Mouse (Mus musculus): ENCODE results near the gene P4hb.
A peak's percentile ranks its signal among the peaks of the same experiment; 100 is the strongest.
"Not testable (repeated sequence)": the region's sequence is repeated elsewhere in the genome, so short reads cannot be mapped to it uniquely, and the experiment has no call there.

P4hb gene

DNA sequence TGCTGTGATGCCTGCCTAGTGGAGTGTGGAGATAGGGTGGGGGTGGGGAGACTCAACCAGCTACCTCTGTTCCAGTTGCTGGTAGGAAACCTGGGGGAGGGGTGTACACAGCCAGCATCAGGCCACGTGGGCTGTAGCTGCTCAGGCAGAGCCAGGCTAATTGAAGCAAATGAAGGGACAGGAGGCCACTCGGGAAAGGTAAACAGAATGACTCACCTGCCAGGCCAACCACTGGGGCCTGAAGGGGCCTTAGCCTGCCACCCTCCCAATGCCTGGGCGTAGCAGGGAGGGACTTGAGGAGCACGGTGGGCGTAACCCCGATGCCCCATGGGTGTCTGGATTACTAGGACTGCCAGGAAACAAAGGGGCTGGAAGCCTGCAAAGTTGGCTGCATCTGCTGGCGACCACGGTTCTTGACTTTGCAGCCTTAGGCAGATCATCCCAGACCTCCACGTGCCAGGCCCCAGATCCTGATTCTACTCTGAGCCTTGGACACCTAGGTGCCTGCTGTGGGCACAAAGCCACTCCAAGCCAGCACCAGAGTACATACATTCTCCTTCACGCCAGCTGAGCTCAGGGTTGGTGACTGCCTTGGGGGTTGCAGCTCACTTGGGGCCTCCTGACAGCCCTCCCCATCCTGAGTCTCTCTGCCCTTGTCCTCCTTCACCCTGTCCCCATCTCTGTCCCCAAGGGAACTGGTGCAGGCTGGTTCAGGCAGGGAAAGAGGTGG lies 33.6 kb downstream of the P4hb start:
- no peak for DNase-seq (ENCODE audit: low spot score in 2 of 2)

DNA sequence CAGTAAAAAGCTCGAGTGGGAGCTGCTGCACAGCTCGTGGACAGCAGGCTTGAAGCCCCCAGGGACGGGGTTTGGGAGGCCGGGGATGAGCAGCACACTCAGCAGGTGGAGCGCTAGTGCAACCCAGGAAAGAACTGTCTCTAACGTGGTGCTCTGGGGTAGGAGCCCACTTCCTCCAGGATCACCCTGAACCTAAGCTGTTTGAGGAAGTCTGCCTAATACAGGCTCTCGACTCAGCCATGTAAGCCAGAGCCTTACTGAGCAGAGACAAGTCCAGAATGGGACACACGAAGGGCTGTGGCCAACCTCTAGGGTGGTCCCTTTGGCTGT lies 34.1 kb downstream of the P4hb start:
- no peak for DNase-seq (ENCODE audit: low spot score in 2 of 2)

DNA sequence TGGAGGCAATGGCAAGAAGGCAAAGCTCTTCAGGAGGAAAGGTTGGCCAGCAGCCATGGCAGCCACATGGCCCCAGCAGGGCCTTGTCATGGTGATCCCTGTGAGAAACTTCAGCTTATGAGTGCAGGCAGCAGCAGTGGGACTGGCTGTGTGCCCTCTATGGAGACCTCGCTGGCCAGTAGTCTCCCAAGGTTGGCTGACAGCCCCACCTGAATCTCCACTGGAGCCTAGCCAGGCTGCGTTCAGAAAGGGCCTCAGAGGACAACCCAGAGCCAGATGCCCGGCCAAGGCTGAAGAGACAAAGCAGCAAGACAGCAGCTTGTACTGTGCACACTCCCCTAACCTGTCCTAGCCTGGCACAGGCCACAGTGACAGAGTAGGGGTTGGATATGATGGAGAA lies 34.6 kb downstream of the P4hb start:
- DNase-seq (ENCODE audit: low spot score in 2 of 2): no peak

DNA sequence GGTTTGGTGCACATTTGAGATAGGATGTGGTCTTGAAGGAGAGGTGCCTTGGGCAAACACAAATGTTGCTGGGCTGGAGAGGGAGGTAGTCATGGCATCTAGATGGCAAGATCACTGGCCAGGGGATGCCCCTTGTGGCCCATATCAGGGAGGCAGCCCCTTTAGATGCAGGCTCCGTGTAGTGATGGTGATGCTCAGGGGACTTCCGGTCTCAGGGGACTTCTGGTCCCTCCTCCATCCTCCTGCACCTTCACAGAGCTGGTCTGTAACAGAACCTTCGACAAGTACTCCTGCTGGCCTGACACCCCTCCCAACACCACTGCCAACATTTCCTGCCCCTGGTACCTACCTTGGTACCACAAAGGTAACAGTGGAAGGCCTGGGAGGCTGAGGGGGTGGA lies 37.2 kb downstream of the P4hb start:
- DNase-seq (ENCODE audit: low spot score in 2 of 2): no peak

DNA sequence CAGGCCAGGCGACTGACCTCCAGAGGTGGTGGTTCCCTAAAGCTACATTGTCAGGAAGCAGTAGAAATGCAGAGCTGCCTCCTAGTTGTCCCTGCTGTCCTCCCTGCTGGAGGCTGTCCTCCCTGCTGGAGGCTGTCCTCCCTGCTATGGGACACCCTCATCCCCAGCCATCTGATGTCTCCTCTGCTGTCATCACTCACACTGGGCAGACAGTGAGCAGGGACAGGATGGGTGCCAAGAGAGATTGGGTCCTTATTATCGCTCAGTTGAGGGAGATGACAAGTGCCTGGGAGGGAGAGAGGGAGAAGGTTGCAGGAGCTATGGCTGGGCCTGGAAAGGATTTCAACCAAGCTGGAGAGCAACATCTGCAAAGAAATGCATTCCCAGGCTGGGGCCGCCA lies 37.9 kb downstream of the P4hb start:
- no peak for DNase-seq (ENCODE audit: low spot score in 2 of 2)

DNA sequence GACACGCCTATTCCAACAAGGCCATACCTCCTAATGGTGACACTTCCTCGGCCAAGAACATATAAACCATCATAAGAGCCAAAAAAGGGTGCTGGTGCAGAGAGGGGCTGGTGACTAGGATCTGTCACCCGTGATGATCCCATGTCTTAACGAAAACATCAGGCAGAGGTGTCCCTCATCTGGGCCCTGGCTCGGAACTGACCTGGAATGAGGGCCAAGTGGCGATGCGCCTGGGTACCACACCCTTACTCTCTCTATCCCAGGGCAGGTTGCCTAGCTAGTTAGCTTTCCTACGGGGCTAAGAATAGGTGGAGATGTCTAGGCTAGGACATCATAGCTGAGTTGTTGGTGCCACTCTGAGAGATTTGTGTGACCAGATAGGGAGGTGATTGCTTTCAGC lies 39.0 kb downstream of the P4hb start:
- DNase-seq (ENCODE audit: low spot score in 2 of 2): no peak

DNA sequence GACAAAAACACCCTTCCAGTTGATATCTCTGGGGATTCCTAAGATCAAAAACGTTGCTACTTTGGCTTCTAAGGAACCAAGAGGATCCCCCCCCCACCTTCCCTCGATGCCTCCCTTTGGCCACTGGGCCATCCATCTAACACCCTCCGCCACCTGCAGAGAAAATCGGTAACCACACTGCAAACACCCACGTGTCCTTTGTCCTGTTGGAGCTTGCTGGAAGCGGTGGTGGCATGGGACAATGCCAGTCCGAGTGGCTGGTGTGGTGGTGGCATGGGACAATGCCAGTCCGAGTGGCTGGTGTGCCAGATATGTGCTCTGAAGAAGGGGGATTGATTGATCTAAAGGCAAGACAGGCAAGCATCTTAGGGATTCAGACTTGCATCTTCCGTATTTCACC lies 41.4 kb downstream of the P4hb start:
- no peak for DNase-seq (ENCODE audit: low spot score in 2 of 2)

DNA sequence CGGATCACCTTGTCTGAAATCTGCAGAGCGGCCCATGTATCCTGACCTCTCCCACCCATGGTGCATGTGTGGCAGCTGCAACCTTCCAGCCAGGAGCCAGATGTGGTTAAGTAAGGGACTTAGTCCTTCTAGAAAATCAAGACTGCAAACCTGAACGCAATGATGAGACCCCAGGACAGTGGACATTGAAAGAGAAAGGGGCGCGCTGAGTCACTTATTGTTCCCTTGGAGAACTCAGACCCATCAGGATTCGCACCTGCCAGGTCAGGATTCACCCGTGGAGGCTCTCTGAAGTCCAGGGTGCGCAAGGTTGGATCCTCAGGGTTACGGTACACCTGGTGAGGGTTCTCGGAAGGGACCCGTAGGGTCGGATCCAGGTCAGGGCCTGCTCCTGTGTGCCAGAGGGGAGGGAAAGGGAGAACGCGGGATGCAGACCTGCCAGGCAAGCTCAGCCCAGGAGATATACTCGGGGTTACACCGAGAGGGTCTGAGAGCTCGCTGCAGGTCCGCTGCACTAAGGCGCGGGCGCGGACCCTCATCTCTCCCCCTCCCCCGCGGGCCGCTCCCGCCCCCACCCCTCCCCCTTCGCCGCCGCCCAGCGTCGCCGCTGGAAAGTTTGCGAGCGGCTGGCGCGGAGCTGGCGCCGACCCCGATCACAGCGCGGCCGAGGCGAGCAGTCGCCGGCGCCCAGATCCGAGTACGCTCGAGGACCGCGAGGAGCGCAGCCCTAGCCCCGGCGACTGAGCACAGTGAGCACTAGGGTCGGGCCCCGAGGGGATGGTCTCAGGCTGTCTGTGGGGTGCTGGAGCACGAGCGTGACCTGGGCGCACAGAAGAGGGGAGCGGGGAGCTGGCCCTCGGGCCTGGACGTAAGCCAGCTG lies 42.7 kb downstream of the P4hb start, which contains the start of gene Gcgr:
Gene Gcgr (plus strand): TSS at position 615 of the 880 bp plus-strand sequence.
- DNase-seq (ENCODE audit: low spot score in 2 of 2): no peak

DNA sequence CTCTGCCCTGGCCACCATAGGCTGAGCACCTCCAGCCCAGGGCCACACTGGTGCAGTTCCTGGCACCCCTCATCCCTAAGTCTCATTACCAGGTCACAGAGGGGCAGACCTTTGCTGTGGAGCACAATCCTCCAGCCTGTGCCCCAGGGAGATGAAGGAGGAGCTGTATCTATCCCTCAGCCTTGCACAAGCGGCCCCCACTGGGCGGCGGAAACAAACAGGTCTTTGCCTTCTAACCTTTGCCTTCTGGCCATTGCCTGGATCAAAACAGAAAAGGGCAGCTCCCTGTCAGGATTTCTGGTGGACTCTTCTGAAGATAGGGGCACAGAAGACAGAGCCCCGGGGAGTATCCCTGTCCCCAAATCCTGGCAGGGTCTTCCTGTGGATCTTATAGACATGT lies 44.1 kb downstream of the P4hb start:
- no peak for DNase-seq (ENCODE audit: low spot score in 2 of 2)

DNA sequence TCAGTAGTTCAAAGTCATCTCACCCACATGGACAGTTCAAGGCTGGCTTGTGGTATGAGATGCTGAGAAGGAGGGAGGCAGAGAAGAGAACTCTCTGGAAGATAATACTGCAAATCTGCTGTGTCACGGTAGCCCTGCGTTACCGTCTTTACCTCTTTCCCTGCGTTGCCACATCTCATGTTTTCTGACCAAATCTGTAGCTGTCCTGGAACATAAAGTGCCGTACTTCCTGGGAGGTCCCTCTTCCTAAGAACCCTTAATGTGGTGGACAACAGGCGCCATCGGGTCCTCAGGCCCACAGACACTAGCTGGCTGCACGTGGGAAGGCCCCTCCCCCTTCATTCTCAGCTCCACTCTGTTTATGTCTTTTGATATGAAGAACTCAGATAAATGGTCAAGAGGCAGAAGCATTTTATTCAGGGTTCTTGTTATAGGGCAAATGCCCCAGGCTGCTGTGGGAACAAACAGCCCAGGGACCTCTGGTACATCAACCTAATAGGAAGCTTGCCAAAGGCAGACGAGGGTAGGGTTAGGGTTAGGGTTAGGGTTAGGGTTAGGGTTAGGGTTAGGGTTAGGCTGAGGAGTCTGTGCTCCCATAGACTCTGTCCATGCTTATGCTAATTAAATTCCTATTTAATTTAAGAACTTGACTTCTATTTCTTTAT lies 45.2 kb downstream of the P4hb start:
- DNase-seq (ENCODE audit: low spot score in 2 of 2): no peak

DNA sequence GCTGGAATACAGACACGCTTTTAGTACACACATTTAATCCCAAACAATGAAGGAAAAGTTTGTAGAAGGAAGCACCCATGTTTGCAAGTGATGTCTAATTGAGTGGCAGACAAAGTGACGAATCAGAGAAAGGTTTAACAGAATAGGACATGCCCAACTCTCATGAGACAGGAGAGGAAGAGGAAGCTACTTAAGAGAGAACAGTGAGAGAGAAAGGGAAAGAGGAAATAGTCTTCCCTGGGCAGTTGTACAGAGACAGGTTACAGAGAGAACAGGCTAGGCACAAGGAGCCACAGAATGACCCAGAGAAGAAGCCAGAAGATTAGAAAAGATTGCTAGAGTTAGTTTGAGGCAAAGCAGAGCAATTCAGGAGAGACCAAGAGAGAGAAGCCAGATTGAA lies 47.1 kb downstream of the P4hb start:
- DNase-seq (ENCODE audit: low spot score in 2 of 2): no peak

DNA sequence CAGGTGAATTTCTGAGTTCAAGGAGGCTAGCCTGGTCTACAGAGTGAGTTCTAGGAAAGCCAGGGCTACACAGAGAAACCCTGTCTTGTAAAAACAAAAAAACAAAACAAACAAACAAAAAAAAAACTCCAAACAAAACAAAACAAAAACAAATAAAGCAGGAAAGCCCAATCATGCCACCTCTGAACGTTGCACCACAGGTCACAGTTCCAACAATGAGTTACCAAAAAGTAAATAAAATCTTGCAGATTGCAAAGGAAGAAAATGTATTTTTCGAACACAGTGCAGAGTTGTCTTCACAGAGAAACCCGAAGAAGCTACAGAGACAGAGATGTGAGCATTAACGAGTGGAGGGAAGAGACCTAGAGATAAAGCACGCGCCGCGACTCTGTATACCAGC lies 50.5 kb downstream of the P4hb start:
- DNase-seq (ENCODE audit: low spot score in 2 of 2): no peak

DNA sequence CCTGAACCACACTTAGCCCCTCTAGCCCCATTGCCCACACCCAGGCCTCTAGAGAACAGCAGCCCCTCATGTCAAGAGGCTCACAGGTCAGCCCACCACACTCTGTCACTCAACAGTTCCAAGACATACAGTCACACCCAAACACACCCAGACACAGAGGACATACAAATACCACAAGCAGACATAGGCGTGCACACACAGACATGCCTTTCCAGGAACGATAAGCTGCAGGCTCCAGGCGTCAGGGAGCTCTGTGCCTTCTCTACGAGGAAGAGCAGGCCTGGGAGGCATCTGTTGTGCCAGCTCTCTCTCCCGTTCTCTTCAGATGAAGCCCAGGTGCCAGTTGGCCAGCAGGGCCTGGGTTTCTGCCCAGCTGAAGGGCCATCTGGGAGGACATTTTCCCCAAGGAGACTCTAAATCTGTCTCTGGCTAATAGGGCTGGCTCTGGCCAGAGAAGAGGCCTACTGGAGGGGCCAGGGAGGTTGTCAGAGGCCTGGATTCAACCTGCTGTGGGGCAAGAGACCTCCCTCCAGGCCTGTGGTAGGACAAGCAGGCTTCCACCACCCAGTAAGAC lies 52.0 kb downstream of the P4hb start:
- DNase-seq (ENCODE audit: low spot score in 2 of 2): no peak

DNA sequence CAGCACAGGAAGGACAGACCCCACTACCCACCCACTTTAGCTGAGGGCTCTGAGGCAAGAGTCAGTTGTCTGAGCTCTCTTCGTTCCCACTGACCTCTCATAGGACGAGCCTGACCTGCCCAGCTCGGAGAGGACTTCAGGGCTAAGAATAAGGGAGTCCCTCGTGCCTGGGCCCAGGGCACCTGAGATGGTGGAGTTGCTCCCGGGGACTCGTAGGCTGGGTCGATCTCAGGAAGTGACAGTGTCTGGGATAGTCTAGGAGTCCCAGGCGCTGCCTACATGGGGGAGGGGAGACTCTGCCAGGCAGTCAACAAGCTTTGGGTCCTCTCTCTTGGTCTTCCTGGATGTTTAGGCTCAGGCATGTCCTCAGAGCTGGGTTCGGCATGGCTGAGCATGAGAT lies 52.6 kb downstream of the P4hb start:
- DNase-seq (ENCODE audit: low spot score in 2 of 2): no peak

DNA sequence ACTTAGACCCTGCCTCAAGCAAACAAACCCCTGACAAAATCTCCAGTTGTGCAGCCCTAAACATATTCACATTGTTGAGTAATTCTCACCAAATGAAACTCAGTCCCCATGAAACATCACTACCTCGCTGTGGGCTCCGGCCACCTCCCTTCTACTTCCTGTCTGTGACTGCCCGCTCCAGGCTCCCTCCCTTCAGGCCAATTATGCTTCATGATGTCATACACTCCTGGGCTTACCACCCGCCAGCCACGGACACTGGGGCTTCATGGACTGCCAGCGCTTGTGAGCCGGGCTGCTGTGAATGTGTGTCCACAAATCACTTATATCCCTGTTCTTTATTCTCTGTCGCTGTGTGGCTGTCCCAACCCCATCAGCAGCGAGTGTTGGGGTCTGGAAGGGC lies 53.3 kb downstream of the P4hb start:
- DNase-seq (ENCODE audit: low spot score in 2 of 2): no peak

DNA sequence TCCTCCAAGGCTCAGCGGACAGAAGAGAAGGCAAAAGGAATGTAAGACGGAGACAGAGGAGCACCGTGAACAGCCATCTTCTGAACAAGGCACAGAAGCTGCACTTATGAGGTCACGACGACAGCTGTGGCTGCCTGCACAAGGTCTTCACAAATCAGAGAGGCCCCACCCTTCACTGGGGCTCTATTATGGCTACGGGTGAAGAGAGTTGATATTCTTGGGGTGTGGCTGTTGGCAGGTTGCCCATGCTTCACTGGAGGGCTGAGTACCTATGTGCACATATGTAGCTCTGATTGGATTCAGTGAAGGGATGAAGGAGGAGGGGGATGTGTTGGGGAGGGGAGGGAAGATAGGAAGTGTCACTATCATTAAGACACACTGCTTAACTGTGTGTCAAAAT lies 54.5 kb downstream of the P4hb start:
- no peak for DNase-seq (ENCODE audit: low spot score in 2 of 2)

DNA sequence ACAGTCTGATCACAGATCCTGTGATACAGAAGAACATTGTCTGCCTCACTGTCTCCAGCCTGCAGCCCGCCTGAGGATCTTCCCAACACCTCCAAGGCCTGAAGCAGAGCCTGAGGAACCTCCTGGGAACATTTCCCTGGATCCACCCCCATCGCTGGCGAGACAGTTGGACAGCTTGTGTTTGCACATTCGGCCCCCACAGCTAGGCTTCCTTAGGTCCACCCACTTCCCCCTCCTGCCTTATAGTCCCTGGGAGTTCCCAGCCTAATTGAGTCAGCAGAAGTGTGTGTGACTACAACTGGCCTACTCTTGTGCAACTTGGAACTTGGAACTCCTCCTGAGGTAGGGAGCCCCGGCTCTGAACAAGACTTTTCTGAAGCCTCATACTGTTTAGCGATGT lies 55.0 kb downstream of the P4hb start:
- peak; percentile 81 to 89 for DNase-seq (ENCODE audit: low spot score in 2 of 2)

DNA sequence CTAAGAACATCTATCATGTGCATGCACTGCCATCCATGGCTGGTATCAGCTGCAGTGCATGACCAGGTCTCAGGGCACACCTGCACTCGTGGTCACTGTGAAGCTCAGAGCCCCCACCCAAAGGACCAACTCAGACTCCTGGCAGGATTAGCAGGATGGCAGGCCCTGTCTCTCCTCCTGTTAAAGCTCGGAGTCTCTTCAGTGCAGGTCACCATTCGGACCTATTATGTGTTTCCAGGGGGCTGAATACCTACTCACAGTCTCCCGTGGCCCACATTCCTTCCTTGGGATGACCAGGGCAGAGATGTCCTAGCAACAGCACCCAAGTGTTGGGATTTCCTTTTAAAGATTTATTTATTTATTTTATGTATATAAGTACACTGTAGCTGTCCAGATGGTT lies 55.9 kb downstream of the P4hb start:
- no peak for DNase-seq (ENCODE audit: low spot score in 2 of 2)

DNA sequence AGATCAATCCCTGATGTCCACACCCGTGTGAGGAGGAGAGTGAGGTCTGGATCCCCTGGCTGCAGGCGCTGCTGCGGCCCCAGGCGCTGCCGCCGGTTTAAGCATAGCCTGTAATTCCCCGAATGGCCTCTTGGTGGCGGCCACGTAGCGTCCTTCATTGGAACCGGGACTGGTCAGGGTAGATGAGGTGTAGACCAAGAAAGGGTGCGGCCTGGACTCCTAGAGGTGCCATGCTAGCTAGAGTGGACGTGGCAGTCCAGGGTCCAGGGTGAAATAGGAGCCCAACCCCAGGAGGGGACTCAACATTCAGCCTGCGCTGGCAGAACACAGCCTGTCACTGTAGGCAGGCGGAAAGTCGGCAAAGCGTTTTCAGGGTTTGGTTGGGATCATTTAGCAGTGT lies 57.4 kb downstream of the P4hb start:
- DNase-seq (ENCODE audit: low spot score in 2 of 2): peak; percentile 89 to 92

DNA sequence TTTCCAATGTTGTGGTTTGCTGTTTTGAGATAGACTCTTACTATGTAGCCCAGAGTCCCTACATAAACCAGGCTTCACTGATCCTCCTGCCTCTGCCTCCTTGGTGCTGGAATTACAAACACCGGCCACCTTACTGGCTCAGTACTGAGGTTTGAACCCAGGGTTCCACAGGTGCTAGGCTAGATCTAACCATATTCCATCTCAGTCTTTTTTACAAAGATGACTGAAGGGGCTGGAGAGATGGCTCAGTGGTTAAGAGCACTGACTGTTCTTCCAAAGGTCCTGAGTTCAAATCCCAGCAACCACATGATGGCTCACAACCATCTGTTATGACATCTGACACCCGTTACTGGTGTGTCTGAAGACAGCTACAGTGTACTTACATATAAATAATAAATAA lies 58.8 kb downstream of the P4hb start:
- DNase-seq (ENCODE audit: low spot score in 2 of 2): not testable (repeated sequence)

DNA sequence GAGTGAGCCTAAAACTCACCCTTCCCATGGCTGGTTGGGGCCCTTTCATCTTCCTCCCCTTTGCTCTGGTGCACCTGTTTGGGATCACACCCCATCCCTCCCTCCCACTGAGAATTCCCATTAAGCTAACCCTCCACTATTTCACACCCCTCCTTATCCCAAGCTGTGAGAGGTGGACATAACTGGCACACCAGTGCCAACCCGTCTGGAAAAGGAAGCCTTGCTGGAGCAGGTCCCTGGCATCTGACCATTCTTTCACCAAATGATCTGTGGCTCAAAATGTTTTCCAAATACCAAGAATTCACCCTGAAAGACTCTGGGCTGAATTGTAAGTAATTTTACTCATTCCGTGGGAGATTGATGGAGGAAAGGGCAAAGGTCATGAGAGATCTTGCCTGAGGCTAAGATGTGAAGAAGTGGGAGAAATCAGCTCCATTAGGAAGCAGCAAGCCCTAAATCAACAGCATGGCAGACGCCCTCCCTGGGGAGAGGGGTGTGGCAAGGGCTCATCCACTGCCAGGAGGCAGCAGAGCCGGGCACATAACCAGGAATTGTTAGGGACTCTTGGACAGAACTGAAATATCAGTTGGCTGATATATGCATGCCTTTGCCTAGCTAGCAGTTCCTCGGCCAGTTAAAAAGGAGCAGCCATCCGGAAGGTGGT lies 60.1 kb downstream of the P4hb start:
- DNase-seq (ENCODE audit: low spot score in 2 of 2): no peak
